Mouse (Mus musculus) c-Kit-negative CD71-positive TER-119-positive erythroid progenitor cells, embryonic 14.5 days (primary cell): Measurements from ENCODE around the gene Srd5a1.
"Not testable (repeated sequence)": the region's sequence is repeated elsewhere in the genome, so short reads cannot be mapped to it uniquely, and the experiment has no call there.

ENCODE experiments used
- DNase-seq: peaks from one replicate; pipeline ENCODE4 v3.0.0-alpha.2; 2013; ENCODE audit warnings: low read depth, low spot score

Gene Srd5a1

DNA sequence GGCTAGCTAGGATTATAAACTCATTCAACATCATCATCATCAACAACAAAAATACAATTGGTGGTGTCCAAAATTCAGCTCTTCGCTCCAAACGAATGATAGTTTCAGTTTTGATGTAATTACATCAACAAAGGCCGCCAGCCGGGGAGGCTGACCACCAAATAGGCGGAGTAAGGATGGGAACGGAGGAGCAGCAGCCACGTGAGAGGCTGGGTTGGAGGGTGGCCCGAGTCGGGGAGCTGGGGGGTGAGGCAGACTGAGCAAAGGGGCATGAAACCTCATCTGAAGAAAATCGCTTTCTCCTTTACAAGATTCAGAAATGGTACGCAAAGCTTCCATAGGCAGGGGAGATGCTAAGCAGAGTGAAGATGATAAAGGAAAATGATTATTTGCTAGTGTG lies 34.6 kb downstream of the Srd5a1 start:
- no peak for DNase-seq

DNA sequence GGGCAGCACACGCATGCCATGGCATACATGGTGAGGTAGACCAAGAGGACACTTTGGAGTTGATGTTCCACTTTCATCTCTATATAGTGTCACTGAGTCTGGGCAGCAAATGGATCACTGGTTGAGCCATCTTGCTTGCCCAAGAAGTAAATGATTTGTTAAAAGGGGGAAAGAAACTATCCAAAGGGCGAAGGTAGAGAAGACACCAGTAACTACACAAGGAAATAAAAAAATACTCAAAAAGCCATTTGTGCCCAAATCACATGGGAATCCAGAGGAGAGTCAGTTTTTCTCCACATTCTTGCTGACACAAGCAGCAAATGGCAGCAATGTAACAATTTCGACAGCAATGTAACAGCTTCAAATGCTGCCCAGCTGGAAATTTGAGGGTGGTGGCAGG lies 38.6 kb downstream of the Srd5a1 start:
- no peak for DNase-seq

DNA sequence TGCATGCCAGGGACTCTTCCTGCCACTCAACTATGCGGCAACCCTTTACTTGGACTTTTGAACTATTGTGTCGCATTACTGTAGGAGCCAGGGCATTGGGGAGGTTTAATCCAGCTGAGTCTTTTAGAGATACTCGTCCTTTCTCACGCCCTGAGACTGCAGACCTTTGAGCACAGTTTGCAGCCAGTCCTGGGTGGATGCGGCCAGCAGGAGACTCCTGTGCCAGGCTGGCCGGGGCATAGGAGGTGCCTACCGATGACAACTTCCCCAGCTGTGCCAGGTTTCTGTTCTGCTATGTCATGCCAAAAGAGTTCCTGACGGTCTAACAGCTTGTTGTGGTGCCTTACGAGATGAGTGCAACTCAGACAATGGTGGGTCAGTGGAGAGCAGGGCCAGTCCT lies 42.0 kb downstream of the Srd5a1 start:
- no peak for DNase-seq

- not testable (repeated sequence) for DNase-seq
Observed at GRCm38 (mm10) chr13:69565401-69565800, 45.8 kb downstream of the Srd5a1 start.

- no peak for DNase-seq
Observed at GRCm38 (mm10) chr13:69564573-69564972, 46.7 kb downstream of the Srd5a1 start.

- no peak for DNase-seq
Observed at GRCm38 (mm10) chr13:69563905-69564304, 47.3 kb downstream of the Srd5a1 start.

DNA sequence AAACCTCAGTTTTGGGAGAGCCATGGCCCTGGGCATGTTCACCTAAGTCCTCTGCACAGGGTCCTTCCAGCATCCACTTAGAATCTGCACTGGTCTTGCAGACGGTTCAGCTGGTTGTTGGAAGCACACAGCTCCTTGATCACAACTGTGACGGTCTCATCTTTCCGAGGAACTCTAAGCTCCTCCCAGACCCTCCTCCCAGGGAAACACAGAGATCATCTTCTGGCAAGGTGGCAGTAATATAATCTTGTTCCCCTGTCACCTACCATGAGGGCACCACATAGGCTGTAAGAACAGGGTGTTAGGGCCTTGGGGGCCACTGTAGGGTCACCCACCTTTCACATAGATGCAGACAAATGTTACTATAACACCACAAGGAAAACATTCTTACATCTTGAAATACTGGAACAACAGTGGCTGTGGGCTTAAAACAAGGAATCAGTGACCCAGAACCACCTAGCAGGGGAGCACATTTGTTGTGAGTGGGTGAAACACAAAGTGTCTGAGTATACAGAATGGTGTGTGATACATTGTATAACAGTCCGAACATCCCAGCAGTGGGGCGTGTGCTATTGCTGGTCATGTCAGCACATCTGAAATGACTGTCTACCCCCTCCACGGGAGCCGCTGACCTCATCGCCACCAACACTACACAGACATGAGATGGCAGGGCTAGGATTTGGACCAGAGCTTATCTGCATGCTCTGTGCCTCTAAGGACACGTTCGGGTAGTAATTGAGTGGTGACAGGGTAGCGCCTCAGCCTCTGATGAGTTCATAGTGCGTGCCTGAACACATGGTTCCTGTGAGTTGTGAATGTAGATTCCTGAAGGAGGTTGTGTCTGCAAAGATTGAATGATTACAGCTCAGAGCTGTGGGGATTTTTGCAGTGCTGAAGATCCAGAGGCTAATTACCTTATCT lies 48.3 kb downstream of the Srd5a1 start:
- DNase-seq, result no peak

DNA sequence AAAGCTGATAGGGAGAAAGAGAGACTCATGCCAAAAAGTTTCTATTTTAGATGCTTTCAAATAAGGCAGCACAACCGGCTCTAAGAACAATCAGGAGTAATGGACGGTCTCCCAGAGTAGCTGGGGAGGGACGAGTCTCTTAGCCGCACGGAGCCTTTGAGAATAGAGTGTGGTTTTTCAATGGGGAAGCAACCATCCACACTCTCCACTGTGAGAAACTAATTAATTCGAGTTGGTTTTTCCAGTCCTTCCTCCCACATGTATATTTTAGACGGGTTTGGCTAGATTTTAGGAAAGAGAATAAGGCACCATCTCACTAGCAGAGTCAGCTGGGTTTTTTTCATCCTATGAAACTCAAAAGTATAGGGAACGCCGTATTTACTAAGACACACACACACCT lies 49.2 kb downstream of the Srd5a1 start:
- no peak for DNase-seq

- no peak for DNase-seq
Observed at GRCm38 (mm10) chr13:69559291-69559961, 51.8 kb downstream of the Srd5a1 start.

- no peak for DNase-seq
Observed at GRCm38 (mm10) chr13:69558098-69558660, 53.1 kb downstream of the Srd5a1 start.

DNA sequence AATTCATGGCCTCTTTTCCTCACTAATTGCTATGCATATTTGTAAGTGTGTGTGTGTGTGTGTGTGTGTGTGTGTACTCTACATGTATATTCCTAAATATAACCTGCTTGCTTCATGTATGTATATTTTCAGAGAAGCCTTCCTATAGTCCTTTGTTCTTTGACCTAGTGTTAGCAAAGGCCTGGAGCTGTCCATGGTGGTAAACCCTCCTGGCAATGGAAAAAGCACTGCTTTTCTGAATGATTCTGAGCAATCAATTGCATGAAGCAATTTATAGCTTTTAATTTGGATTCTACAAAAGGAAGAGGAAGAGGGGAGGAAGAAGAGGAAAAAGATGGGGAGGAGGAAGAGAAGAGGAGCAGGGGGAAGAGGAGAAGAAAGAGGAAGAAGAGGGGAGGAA lies 54.5 kb downstream of the Srd5a1 start:
- DNase-seq, result no peak

DNA sequence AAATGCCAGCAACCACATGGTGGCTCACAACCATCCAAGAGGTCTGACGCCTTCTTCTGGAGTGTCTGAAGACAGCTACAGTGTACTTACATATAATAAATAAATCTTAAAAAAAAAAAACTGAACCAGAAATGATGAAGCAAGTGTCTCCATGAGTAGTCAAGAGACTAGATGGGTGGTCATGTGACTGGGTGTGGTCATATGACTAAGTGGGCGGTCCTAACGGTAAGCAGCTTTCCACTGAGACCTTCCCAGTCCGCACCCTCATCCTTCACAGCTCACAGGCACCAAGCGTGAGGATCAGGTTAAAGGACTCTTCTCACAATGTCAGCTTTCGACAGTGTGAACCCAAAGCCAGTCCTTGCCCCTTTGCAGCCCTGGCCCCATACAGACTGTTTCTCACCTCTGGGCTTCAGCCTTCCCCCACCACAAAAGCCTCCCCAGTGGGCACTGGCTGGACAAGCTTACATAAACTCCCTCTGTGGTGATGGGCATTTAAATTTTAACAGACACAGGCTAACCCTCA lies 55.2 kb downstream of the Srd5a1 start:
- no peak for DNase-seq

GRCm38 (mm10) chr13:69555045-69555444 lies 56.2 kb downstream of the Srd5a1 start:
- no peak for DNase-seq

DNA sequence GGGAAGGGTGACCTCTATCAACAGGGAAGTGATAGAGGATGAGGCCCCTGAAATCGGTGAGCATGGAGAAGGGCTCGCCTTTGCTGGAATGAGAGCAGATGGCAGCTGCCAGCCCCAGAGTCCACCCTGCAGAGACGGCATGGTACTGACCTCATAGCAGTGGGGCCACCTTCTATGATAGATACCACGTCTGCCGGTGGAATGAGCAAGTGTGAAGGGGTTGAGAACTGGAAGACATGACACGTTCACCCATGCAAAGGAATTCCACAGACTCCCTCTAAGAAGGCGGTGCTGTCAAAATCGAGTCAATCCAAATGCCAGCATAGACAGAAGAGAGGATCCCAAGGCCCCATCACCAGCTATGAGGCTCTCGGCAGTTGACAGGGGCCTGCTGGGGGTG lies 57.0 kb downstream of the Srd5a1 start:
- DNase-seq, result no peak

GRCm38 (mm10) chr13:69553024-69553423 lies 58.2 kb downstream of the Srd5a1 start:
- DNase-seq, result no peak

GRCm38 (mm10) chr13:69550831-69551230 lies 60.4 kb downstream of the Srd5a1 start:
- no peak for DNase-seq

DNA sequence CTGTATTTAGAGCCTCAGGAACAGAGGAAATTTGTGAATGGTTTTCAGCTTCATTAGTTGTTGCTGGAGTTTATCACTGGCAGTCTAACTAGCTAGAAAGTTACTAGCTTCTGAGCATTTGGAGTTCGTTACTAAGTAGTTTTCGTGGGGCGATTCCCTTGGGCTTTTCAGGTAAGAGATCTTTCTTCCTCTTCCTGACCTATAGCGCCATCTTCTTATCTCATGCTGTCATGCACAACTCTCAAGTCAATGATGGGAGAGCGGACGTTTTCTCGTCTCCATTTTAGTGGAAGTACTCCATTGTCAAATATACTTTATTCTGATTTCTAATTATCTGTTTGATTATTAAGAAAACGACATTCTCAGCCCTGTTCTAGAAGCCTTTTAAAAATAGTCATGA lies 61.3 kb downstream of the Srd5a1 start:
- DNase-seq, result no peak

DNA sequence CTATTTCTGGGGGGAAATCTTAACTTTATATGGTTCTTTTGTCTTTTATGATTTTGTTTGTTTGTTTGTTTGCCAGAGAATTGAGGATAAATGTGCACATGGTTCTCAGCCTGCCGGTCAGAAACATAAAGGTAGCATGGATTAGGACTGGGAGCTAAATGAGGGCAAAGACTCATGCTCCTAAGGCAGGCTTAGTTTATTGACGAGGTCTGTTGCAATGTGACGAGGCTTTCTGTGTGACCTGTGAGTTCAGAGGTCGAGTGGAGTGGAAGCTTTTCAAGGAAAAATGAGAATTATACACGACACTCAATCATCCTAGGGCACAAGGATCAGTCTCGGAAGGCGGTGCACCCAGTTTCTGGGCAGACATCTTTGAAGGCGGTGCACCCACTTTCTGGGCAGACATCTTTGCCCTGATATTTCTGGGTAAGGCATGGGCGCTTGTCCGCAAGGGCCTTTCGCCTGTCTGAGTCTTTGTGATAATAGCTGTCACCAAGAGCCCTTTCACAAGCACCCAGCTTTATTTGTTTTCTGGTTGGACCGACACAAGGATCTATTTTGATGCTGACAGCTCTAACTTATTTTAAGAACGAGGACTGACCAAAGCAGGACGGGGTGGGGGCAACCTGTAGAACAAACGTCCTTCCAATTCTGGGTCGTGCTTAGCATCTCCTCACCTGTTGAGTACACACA lies 63.6 kb downstream of the Srd5a1 start:
- no peak for DNase-seq

- no peak for DNase-seq
Observed at GRCm38 (mm10) chr13:69545019-69545418, 66.2 kb downstream of the Srd5a1 start.

DNA sequence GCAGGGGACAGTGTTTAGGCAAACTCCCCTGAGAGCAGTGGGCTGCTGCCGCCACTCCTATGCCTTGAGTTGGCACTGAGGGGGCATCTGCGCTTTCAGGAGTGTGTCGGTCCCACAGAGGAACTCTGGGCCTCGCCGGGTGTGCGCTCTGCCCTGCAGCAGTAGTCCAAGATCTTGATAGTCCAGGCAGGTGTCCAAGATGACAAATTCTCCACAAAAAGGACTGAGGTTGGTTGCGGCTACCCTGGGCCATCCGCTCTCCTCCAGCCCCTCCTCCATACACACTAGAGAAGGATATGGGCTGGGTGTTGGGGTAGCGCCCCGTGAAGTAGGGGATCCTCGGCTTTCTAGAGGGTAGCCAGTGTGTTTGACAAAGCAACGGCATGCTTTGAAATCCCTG lies 67.6 kb downstream of the Srd5a1 start:
- no peak for DNase-seq

- no peak for DNase-seq
Observed at GRCm38 (mm10) chr13:69542571-69543352, 68.5 kb downstream of the Srd5a1 start.
